Mouse (Mus musculus): ENCODE measurements at regions not wholly inside any gene's neighbourhood (a gene's known extent, or its start where the extent isn't known, plus 50 kb on each side); places are given as distances from the start of the nearest gene placed in this dataset.

DNA sequence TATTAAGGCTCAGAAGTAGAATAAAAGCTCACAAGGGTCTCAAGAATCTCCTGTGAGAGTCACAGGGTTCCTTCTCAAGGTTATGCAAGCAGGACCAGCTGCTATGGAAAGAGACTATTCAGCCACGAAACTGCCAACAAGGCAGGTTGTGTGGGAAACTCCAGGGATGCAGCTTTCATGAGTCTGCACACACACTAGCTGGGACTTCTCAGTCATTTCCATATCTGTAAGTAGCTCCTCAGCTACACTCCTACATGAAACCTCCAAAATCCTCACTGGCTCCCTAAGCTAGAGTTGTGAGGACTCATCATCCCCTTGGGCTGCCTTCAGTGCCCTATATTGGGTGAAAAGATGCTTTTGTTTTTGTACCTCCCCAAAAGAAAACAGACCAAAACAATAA is 291.6 kb downstream of the Ptbp2 start:
- TF ChIP-seq CTCF (IDR thresholded peaks at IDR 0.05; ENCODE audit: low read depth), result no peak
- TF ChIP-seq EP300 (IDR thresholded peaks at IDR 0.05; ENCODE audit: low read depth), result no peak

All from liver, postnatal 0 days (tissue).